Mouse (Mus musculus) urinary bladder, adult 2 months (tissue): ENCODE measurements around the gene Ryr3. TPM values are rescaled to one million over a fixed set of nuclear protein-coding genes. Genes with fewer than 3 reads are reported as not detected.
A peak's percentile ranks its signal among the peaks of the same experiment; 100 is the strongest.

Source experiments
- DNase-seq: peaks from one replicate; pipeline ENCODE4 v3.0.0; 2022; ENCODE audit warnings: low spot score
- polyA plus RNA-seq: library from polyadenylated mRNA; depleted of rRNA; stranded (reverse); fragments of >200 nt; gene quantifications from 2 replicates; pipeline ENCODE4 v1.2.3, GENCODE M21; 2012; rRNA removed

Ryr3 gene
- 15.1 and 18.7 TPM in 2 replicates for polyA plus RNA-seq

GRCm38 (mm10) chr2:113216746-113217461, at the start of gene Ryr3:
Ryr3 (minus strand) TSS chr2:113217096.
- DNase-seq: peak; percentile 40

- no peak for DNase-seq
These were observed 22.0 kb upstream of the Ryr3 start for GRCm38 (mm10) chr2:113238871-113239270.

GRCm38 (mm10) chr2:113236993-113237392, 20.1 kb upstream of the Ryr3 start:
- no peak for DNase-seq

- DNase-seq: no peak
These were observed 17.7 kb upstream of the Ryr3 start for GRCm38 (mm10) chr2:113234559-113234958.

GRCm38 (mm10) chr2:113233356-113233755, 16.5 kb upstream of the Ryr3 start:
- DNase-seq: no peak

GRCm38 (mm10) chr2:113216105-113216745, 671 bp downstream of the Ryr3 start:
- no peak for DNase-seq

- no peak for DNase-seq
These were observed 6.9 kb downstream of the Ryr3 start for GRCm38 (mm10) chr2:113210023-113210422.

GRCm38 (mm10) chr2:113209263-113209662, 7.6 kb downstream of the Ryr3 start:
- no peak for DNase-seq

- DNase-seq: no peak
These were observed 14.0 kb downstream of the Ryr3 start for GRCm38 (mm10) chr2:113202857-113203256.

- no peak for DNase-seq
These were observed 17.7 kb downstream of the Ryr3 start for GRCm38 (mm10) chr2:113199030-113199679.

GRCm38 (mm10) chr2:113187158-113187557, 29.7 kb downstream of the Ryr3 start:
- no peak for DNase-seq

GRCm38 (mm10) chr2:113181701-113182100, 35.2 kb downstream of the Ryr3 start:
- DNase-seq: no peak

- DNase-seq: no peak
These were observed 38.8 kb downstream of the Ryr3 start for GRCm38 (mm10) chr2:113178047-113178446.

GRCm38 (mm10) chr2:113176337-113176736, 40.6 kb downstream of the Ryr3 start:
- no peak for DNase-seq

GRCm38 (mm10) chr2:113168096-113168495, 48.8 kb downstream of the Ryr3 start:
- DNase-seq: no peak

GRCm38 (mm10) chr2:113161494-113161893, 55.4 kb downstream of the Ryr3 start:
- DNase-seq: no peak

- no peak for DNase-seq
These were observed 79.1 kb downstream of the Ryr3 start for GRCm38 (mm10) chr2:113137766-113138165.

GRCm38 (mm10) chr2:113123476-113123875, 93.4 kb downstream of the Ryr3 start:
- DNase-seq: no peak

- DNase-seq: no peak
These were observed 97.8 kb downstream of the Ryr3 start for GRCm38 (mm10) chr2:113119080-113119479.

GRCm38 (mm10) chr2:113116788-113117187, 100.1 kb downstream of the Ryr3 start:
- no peak for DNase-seq

- DNase-seq: no peak
These were observed 101.0 kb downstream of the Ryr3 start for GRCm38 (mm10) chr2:113115897-113116283.

GRCm38 (mm10) chr2:113115248-113115896, 101.5 kb downstream of the Ryr3 start:
- DNase-seq: no peak
